Mouse (Mus musculus) E14TG2a.4 (cell line): Measurements from ENCODE around the gene Frmd5.

ENCODE experiments used
- H3K27me3 ChIP-seq: 2 replicates; pipeline ENCODE4 v1.6.1; 2014; ENCODE audit warnings: low read length, control low read depth; ENCODE audit not compliant: insufficient read depth
- H3K36me3 ChIP-seq: 2 replicates; pipeline ENCODE4 v1.6.1; 2014; ENCODE audit warnings: low read length, control low read depth; ENCODE audit not compliant: insufficient read depth
- H3K4me1 ChIP-seq: replicated peaks from 2 replicates; pipeline ENCODE4 v1.6.1; 2014; ENCODE audit warnings: low read depth, low read length, control low read depth
- H3K4me3 ChIP-seq: replicated peaks from 2 replicates; pipeline ENCODE4 v1.5.1; 2014; ENCODE audit warnings: mild to moderate bottlenecking, low read length
- H3K9me3 ChIP-seq: 2 replicates; pipeline ENCODE4 v1.6.1; 2014; ENCODE audit warnings: low read length, control low read depth
- CTCF ChIP-seq: conservative IDR thresholded peaks from 2 replicates; pipeline ENCODE4 v1.5.1; 2014; ENCODE audit warnings: low read length
- NANOG ChIP-seq: IDR thresholded peaks from 2 replicates; pipeline ENCODE4 v1.6.1; 2014; ENCODE audit warnings: borderline replicate concordance, low read length, mixed read lengths
- POU5F1 ChIP-seq: IDR thresholded peaks from 2 replicates; pipeline ENCODE4 v1.6.1; 2014; ENCODE audit warnings: low read length, borderline replicate concordance

Gene Frmd5

DNA sequence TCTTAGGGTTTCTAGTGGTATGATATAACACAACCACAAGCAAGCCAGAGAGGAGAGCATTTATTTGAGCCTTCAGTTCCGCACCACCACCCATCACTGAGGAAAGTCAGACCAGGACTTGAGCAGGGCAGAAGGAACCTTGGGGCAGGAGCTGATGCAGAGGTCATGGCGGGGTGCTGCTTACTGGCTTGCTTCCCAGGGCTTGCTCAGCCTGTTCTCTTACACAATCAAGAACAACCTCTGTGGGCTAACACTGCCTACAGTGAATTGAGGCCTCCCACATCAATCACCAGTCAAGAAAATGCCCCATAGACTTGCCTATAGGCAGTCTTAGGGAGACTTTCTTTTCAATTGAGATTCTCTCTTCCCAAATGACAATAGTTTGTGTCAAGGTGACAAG lies 118.8 kb downstream of the Frmd5 start:
- no peaks in the 10 kb centered on the region for H3K36me3 ChIP-seq
- H3K4me1 ChIP-seq = no peaks in the 10 kb centered on the region
- no peaks in the 10 kb centered on the region for H3K27me3 ChIP-seq
- TF ChIP-seq POU5F1 (no peak), NANOG (no peak), CTCF (no peak)
- no peaks in the 10 kb centered on the region for H3K9me3 ChIP-seq
- no peak overlapping the region for H3K4me3 ChIP-seq

DNA sequence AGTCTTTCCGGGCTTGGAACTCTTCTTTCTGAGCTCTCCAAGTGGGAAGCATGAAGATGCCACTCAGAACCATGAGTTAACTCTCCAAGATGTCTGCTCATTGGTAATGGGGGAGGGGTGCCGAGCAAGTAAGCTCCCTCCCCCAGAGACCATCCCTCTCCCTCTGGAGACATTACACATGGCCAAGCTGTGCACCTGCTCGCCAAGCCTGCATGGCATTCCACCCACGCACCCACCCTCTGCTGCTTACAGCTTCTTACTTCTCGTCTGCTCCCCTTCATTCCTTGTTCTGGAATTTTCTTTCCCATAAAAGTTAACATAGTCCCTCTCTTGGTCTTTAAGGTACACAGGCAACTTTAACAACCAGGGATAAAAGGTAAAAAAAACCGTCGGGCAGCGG lies 123.3 kb downstream of the Frmd5 start:
- TF ChIP-seq NANOG (no peak), POU5F1 (no peak), CTCF (no peak)
- peaks cover 7% of the 10 kb centered on the region; the same call in 1 of the 2 replicates for H3K9me3 ChIP-seq
- H3K27me3 ChIP-seq = no peaks in the 10 kb centered on the region
- no peaks in the 10 kb centered on the region for H3K4me1 ChIP-seq
- H3K36me3 ChIP-seq = no peaks in the 10 kb centered on the region
- H3K4me3 ChIP-seq = no peak overlapping the region

DNA sequence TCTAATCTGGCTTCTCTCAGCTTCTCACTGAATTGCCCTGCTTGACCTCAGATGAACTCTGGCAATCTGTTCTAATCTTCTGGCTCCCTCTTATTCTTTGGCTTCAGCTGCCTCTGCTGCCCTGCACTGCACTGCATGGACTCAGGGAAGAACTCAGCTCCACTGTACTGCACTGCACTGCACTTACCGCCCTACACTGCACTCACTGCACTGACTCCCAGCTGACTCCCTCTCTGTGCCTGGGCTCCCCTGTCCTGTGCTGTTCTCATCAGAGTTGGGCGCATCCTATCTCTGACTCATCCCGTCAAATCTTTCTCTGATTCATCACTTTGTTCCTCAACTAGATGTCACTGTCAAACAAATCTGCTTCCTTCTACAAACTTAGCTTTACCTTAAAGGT lies 124.5 kb downstream of the Frmd5 start:
- Histone ChIP-seq H3K36me3 (no peaks in the 10 kb centered on the region), H3K4me3 (no peak overlapping the region), H3K27me3 (no peaks in the 10 kb centered on the region), H3K4me1 (no peaks in the 10 kb centered on the region), H3K9me3 (peaks cover 7% of the 10 kb centered on the region; the same call in 1 of the 2 replicates)
- no peak for TF ChIP-seq CTCF
- TF ChIP-seq POU5F1 = no peak
- no peak for TF ChIP-seq NANOG

DNA sequence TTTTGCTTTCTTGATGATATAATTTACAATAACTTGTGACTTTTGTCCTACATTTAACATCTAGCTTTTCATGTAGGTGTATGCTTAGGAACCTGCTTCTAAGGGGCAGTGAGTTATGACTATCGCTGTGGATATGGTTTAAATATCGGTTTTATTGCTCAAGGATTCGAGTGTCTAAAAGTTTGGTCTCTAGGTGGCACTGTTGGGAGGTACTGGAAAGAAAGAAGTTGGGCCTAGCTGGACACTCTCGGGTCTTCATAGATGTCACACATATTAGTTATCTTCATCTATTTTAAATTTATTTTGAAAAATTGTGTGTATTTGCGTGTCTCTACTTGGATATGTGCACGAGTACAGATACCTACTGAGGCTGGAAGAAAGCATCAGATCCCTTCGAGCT lies 127.2 kb downstream of the Frmd5 start:
- Histone ChIP-seq H3K4me1 (no peaks in the 10 kb centered on the region), H3K36me3 (no peaks in the 10 kb centered on the region), H3K9me3 (peaks cover 7% of the 10 kb centered on the region; the same call in 1 of the 2 replicates), H3K27me3 (no peaks in the 10 kb centered on the region), H3K4me3 (no peak overlapping the region)
- no peak for TF ChIP-seq POU5F1
- no peak for TF ChIP-seq NANOG
- TF ChIP-seq CTCF = no peak

DNA sequence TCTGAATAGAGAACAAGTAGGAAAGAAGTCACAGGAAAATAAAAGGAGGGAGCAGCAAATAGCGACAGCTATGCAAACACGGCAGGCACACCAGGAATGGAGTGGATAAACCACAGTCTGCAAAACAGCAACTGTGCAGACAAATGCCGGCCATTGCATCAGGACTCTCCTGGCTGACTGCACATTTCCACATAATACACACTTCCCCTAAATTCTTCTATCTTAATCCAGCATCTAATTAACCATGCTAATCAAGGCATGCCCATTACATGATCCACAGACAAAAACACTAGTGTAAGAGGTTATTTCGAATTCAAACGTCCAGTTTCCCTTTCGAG lies 129.3 kb downstream of the Frmd5 start:
- Histone ChIP-seq H3K4me3 (no peak overlapping the region), H3K27me3 (no peaks in the 10 kb centered on the region), H3K4me1 (no peaks in the 10 kb centered on the region), H3K9me3 (peaks cover 7% of the 10 kb centered on the region; the same call in 1 of the 2 replicates), H3K36me3 (no peaks in the 10 kb centered on the region)
- TF ChIP-seq POU5F1 (no peak), NANOG (no peak), CTCF (no peak)

DNA sequence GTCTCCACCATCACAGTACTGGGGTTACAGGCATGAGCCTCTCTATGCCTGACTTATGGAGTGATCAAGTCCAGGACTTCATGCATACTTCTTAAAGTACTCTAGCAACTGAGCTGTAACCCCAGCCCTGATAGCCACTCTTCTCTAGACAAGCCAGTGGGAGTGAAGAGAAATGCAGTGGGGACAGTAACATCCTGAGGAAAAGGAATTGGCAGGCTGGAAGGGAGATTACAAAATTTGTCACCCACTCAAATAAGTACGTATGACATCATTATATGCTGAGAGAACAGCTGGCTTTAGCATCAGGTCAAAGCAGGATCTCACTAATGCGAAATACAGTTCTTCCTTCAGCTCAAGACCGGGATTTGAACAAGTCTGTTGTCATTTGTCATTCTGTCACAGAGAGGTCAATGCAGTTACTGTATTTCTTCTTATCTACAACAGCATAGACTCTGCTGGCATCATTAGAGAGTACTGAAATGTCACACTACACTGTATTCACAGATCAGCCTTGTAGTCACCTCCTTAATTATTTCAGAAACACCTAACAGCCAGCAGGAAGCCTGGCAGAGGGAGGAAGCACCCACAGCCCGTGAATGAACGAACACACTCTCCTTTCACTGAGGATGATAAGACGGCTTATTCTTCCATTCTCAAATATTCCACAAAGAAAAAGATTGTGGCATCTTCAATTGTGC lies 129.8 kb downstream of the Frmd5 start:
- Histone ChIP-seq H3K4me3 (no peak overlapping the region), H3K4me1 (no peaks in the 10 kb centered on the region), H3K9me3 (peaks cover 3% of the 10 kb centered on the region; the same call in 1 of the 2 replicates), H3K36me3 (no peaks in the 10 kb centered on the region), H3K27me3 (no peaks in the 10 kb centered on the region)
- TF ChIP-seq POU5F1 (no peak), CTCF (no peak), NANOG (no peak)

DNA sequence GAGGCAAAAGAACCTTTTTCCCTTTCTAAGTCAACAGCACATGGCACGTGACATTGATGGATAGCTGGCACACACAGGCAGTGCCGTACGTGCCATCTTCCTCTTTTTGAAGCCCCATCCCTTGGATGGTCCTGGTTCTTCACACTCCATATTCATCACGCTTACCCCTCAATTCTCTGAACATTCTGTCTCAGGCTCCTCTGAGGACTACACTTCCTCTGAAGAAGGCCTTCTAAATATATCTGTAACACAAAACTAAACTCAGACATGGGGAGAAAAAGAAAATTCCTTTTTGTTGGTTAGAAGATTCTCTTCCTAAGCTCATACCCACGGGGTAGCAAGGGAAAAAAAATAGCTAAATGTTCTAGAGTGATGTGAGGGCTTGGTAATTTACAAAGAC lies 131.0 kb downstream of the Frmd5 start:
- Histone ChIP-seq H3K9me3 (no peaks in the 10 kb centered on the region), H3K4me1 (no peaks in the 10 kb centered on the region), H3K4me3 (no peak overlapping the region), H3K36me3 (no peaks in the 10 kb centered on the region), H3K27me3 (no peaks in the 10 kb centered on the region)
- TF ChIP-seq POU5F1 = no peak

DNA sequence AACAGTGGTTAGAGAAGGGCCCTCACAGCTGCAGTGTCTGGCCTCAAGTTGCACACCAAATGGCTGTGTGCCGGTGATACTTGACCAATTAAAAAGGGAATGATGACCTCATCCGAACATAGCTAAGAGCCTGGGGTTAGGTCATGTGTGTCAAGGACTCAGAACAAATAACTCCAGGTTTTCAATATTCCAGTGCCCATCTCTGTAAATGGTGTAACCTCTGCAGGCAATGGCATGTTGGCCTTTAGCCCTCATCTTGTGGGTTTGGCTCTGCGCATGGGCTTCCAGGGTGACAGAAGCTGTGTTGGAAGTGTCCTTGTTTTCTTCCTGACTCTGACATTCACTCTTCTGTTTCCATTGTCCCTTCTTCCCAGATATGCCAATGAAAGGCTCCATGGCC lies 131.8 kb downstream of the Frmd5 start:
- H3K9me3 ChIP-seq = no peaks in the 10 kb centered on the region
- no peak overlapping the region for H3K4me3 ChIP-seq
- no peak for TF ChIP-seq CTCF
- no peaks in the 10 kb centered on the region for H3K27me3 ChIP-seq
- H3K4me1 ChIP-seq = no peaks in the 10 kb centered on the region
- H3K36me3 ChIP-seq = no peaks in the 10 kb centered on the region

DNA sequence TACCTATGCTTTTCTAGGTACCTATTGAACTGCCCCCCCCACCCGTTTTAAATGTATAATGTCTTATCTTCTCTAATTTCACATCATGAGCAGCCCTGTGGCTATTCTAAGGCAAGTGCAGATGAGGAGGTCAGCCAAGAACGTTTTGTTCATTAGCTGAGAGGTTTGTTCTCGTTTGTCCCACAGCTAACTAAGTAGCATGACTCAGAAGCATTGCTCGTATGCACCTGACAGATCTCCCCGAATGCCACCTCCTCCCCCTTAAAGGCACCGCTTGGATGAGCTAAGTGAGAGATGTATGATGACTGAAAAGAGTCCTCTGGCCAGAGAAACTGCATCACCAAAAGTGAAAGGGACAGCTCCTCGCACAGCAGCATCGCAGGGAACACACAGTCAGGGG lies 132.7 kb downstream of the Frmd5 start:
- no peaks in the 10 kb centered on the region for H3K27me3 ChIP-seq
- TF ChIP-seq POU5F1 (no peak), NANOG (no peak), CTCF (no peak)

DNA sequence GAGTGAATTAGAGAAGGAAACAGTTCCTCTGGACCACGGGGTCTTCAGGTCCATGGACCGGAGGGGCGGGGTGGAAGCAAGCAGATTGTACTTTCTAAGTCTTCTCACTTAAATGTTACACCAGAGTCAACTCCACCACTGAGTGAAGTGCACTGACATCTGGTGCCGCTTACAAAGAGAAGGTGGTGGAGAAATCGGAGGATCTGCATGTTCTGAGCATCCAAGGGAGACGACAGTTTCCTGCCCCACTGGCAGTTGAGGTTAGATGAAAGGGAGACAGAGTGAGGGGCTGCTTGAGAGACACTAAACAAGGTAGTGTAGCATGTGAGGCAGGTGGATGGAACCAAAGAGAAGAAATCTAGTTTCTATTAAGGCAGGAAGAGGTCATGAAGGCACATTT lies 137.0 kb downstream of the Frmd5 start:
- Histone ChIP-seq H3K27me3 (no peaks in the 10 kb centered on the region), H3K4me3 (no peak overlapping the region), H3K4me1 (no peaks in the 10 kb centered on the region), H3K9me3 (no peaks in the 10 kb centered on the region), H3K36me3 (no peaks in the 10 kb centered on the region)
- TF ChIP-seq POU5F1 (no peak), NANOG (no peak), CTCF (no peak)

More for the DNA sequence above, 132.7 kb downstream of the Frmd5 start:
- no peaks in the 10 kb centered on the region for H3K4me1 ChIP-seq
- H3K9me3 ChIP-seq = no peaks in the 10 kb centered on the region
- no peak overlapping the region for H3K4me3 ChIP-seq
- H3K36me3 ChIP-seq = no peaks in the 10 kb centered on the region
